Mouse (Mus musculus): ENCODE measurements around the gene Coro1b. TPM values are rescaled to one million over a fixed set of nuclear protein-coding genes. Genes with fewer than 3 reads are reported as not detected.

The Coro1b gene
- polyA plus RNA-seq (2015; fragmentation: Nextera tagmentation; extraction: Ambion mirVana): 143 and 145 TPM in 2 replicates

- peak within 1 kb of the TSS; percentile 91 for H3K9ac ChIP-seq (replicated peaks; ENCODE audit: low read depth, low read length)
- whole genome bisulfite sequencing: under 1% methylated on average over 31 of the region's 33 CpGs
- H3K27me3 ChIP-seq (replicated peaks; ENCODE audit: control insufficient read depth, insufficient read depth, low read length): no peaks in the 10 kb centered on the region
- H3K4me1 ChIP-seq (replicated peaks; ENCODE audit: control insufficient read depth, insufficient read depth, low read length): peaks cover 22% of the 10 kb centered on the region
- H3K4me3 ChIP-seq (replicated peaks; ENCODE audit: low read length): peak within 1 kb of the TSS; percentile 88
- H3K36me3 ChIP-seq (ENCODE audit: control insufficient read depth, insufficient read depth): peaks cover 6% of the 10 kb centered on the region; the same call in 1 of the 2 replicates
- peak within 1 kb of the TSS; percentile 63 for H3K27ac ChIP-seq (ENCODE audit: low read length)
- H3K9me3 ChIP-seq (ENCODE audit: control insufficient read depth, low read length): no peaks in the 10 kb centered on the region
- peak; percentile 95 for ATAC-seq
- peak within 1 kb of the TSS; percentile 96 for H3K4me2 ChIP-seq (ENCODE audit: low read length)
These were observed at the start of gene Coro1b for GRCm38 (mm10) chr19:4148491-4148806. Gene Coro1b (plus strand): TSS chr19:4148619.

DNA sequence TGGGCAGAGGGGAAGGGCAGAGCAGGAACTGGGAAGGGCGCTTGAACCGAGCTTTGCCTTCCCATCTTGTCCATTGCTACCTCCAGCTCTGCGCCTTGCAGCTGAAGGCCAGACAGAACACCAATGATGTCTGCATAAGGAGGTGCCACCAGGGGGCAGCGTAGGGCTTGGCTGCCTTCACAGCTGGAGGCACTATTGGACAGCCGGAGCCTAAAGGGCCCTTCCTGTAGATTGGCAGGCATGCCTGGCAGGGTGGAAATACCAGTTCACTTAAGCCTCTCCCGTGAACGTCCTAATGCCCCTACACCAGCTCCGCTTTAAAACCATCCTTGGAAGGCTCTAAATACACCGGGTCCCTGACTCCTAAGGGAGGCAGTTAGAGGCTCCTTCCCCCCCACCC, 49.4 kb upstream of the Coro1b start:
- Histone ChIP-seq H3K27ac (ENCODE audit: low read length) (no peak overlapping the region), H3K4me1 (replicated peaks; ENCODE audit: control insufficient read depth, insufficient read depth, low read length) (peaks cover 43% of the 10 kb centered on the region), H3K9ac (replicated peaks; ENCODE audit: low read depth, low read length) (no peak overlapping the region)

GRCm38 (mm10) chr19:4099837-4100717, 48.3 kb upstream of the Coro1b start, which contains the start of gene Pitpnm1:
Gene Pitpnm1 (plus strand): TSS chr19:4099998.
- Histone ChIP-seq H3K36me3 (ENCODE audit: control insufficient read depth, insufficient read depth) (no peaks in the 10 kb centered on the region), H3K27me3 (replicated peaks; ENCODE audit: control insufficient read depth, insufficient read depth, low read length) (peaks cover 6% of the 10 kb centered on the region), H3K9me3 (ENCODE audit: control insufficient read depth, low read length) (no peaks in the 10 kb centered on the region), H3K27ac (ENCODE audit: low read length) (no peak within 1 kb of the TSS), H3K4me1 (replicated peaks; ENCODE audit: control insufficient read depth, insufficient read depth, low read length) (peaks cover 43% of the 10 kb centered on the region), H3K9ac (replicated peaks; ENCODE audit: low read depth, low read length) (peak within 1 kb of the TSS; percentile 62), H3K4me3 (replicated peaks; ENCODE audit: low read length) (peak within 1 kb of the TSS; percentile 58), H3K4me2 (ENCODE audit: low read length) (peak within 1 kb of the TSS; percentile 64)
- under 1% methylated on average over 53 of the region's 53 CpGs for WGBS
- ATAC-seq: no peak

More for the DNA sequence above, 49.4 kb upstream of the Coro1b start:
- Histone ChIP-seq H3K36me3 (ENCODE audit: control insufficient read depth, insufficient read depth) (no peaks in the 10 kb centered on the region), H3K9me3 (ENCODE audit: control insufficient read depth, low read length) (no peaks in the 10 kb centered on the region), H3K27me3 (replicated peaks; ENCODE audit: control insufficient read depth, insufficient read depth, low read length) (peaks cover 6% of the 10 kb centered on the region), H3K4me3 (replicated peaks; ENCODE audit: low read length) (no peak overlapping the region), H3K4me2 (ENCODE audit: low read length) (no peak overlapping the region)
- no peak for ATAC-seq
- 9% methylated on average over 9 of the region's 9 CpGs for whole genome bisulfite sequencing

GRCm38 (mm10) chr19:4100718-4101261, 47.6 kb upstream of the Coro1b start:
- ATAC-seq: peak; percentile 4; the same call in 1 of the 2 replicates
- H3K27me3 ChIP-seq (replicated peaks; ENCODE audit: control insufficient read depth, insufficient read depth, low read length): peaks cover 6% of the 10 kb centered on the region

GRCm38 (mm10) chr19:4101466-4101865, 47.0 kb upstream of the Coro1b start:
- Histone ChIP-seq H3K36me3 (ENCODE audit: control insufficient read depth, insufficient read depth) (no peaks in the 10 kb centered on the region), H3K9me3 (ENCODE audit: control insufficient read depth, low read length) (no peaks in the 10 kb centered on the region), H3K4me1 (replicated peaks; ENCODE audit: control insufficient read depth, insufficient read depth, low read length) (peaks cover 37% of the 10 kb centered on the region), H3K27me3 (replicated peaks; ENCODE audit: control insufficient read depth, insufficient read depth, low read length) (peaks cover 6% of the 10 kb centered on the region), H3K4me3 (replicated peaks; ENCODE audit: low read length) (peak overlapping the region; percentile 58), H3K9ac (replicated peaks; ENCODE audit: low read depth, low read length) (peak overlapping the region; percentile 62), H3K4me2 (ENCODE audit: low read length) (peak overlapping the region; percentile 64), H3K27ac (ENCODE audit: low read length) (no peak overlapping the region)
- ATAC-seq: no peak
- WGBS: 54% methylated on average over 6 of the region's 6 CpGs

More at GRCm38 (mm10) chr19:4100718-4101261, 47.6 kb upstream of the Coro1b start:
- Histone ChIP-seq H3K4me3 (replicated peaks; ENCODE audit: low read length) (peak overlapping the region; percentile 58), H3K27ac (ENCODE audit: low read length) (no peak overlapping the region), H3K9me3 (ENCODE audit: control insufficient read depth, low read length) (no peaks in the 10 kb centered on the region), H3K4me1 (replicated peaks; ENCODE audit: control insufficient read depth, insufficient read depth, low read length) (peaks cover 43% of the 10 kb centered on the region), H3K9ac (replicated peaks; ENCODE audit: low read depth, low read length) (peak overlapping the region; percentile 62), H3K36me3 (ENCODE audit: control insufficient read depth, insufficient read depth) (no peaks in the 10 kb centered on the region), H3K4me2 (ENCODE audit: low read length) (peak overlapping the region; percentile 64)
- WGBS: under 1% methylated on average over 44 of the region's 52 CpGs

- H3K4me2 ChIP-seq (ENCODE audit: low read length): peak overlapping the region; percentile 64
- ATAC-seq: no peak
- no peak overlapping the region for H3K4me3 ChIP-seq (replicated peaks; ENCODE audit: low read length)
- H3K9me3 ChIP-seq (ENCODE audit: control insufficient read depth, low read length): no peaks in the 10 kb centered on the region
- H3K4me1 ChIP-seq (replicated peaks; ENCODE audit: control insufficient read depth, insufficient read depth, low read length): peaks cover 36% of the 10 kb centered on the region
- H3K27me3 ChIP-seq (replicated peaks; ENCODE audit: control insufficient read depth, insufficient read depth, low read length): peaks cover 6% of the 10 kb centered on the region
- no peak overlapping the region for H3K9ac ChIP-seq (replicated peaks; ENCODE audit: low read depth, low read length)
- H3K27ac ChIP-seq (ENCODE audit: low read length): no peak overlapping the region
- no peaks in the 10 kb centered on the region for H3K36me3 ChIP-seq (ENCODE audit: control insufficient read depth, insufficient read depth)
- WGBS: 85% methylated on average over 2 of the region's 2 CpGs
These were observed 46.4 kb upstream of the Coro1b start for GRCm38 (mm10) chr19:4102049-4102448.

DNA sequence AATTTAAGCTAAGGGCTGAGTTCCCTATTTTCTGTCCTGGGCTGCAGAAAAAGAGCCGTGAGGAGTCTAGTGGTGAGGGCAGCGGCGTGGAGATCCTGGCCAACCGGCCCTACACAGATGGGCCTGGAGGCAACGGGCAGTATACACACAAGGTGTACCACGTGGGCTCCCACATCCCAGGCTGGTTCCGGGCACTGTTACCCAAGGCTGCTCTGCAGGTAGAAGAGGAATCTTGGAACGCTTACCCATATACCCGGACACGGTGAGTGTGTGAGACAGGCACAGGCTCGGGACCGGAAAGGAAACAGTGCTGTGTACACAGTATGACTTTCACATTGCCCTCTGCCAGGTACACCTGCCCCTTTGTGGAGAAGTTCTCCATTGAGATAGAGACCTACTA, 45.8 kb upstream of the Coro1b start:
- no peaks in the 10 kb centered on the region for H3K9me3 ChIP-seq (ENCODE audit: control insufficient read depth, low read length)
- H3K27me3 ChIP-seq (replicated peaks; ENCODE audit: control insufficient read depth, insufficient read depth, low read length): peaks cover 6% of the 10 kb centered on the region
- no peak overlapping the region for H3K27ac ChIP-seq (ENCODE audit: low read length)
- no peak overlapping the region for H3K4me2 ChIP-seq (ENCODE audit: low read length)
- no peak overlapping the region for H3K4me3 ChIP-seq (replicated peaks; ENCODE audit: low read length)
- H3K36me3 ChIP-seq (ENCODE audit: control insufficient read depth, insufficient read depth): no peaks in the 10 kb centered on the region
- no peak overlapping the region for H3K9ac ChIP-seq (replicated peaks; ENCODE audit: low read depth, low read length)
- ATAC-seq: no peak
- H3K4me1 ChIP-seq (replicated peaks; ENCODE audit: control insufficient read depth, insufficient read depth, low read length): peaks cover 33% of the 10 kb centered on the region
- WGBS: 95% methylated on average over 12 of the region's 12 CpGs

- Histone ChIP-seq H3K9me3 (ENCODE audit: control insufficient read depth, low read length) (no peaks in the 10 kb centered on the region), H3K4me2 (ENCODE audit: low read length) (no peak overlapping the region), H3K27me3 (replicated peaks; ENCODE audit: control insufficient read depth, insufficient read depth, low read length) (peaks cover 6% of the 10 kb centered on the region), H3K36me3 (ENCODE audit: control insufficient read depth, insufficient read depth) (no peaks in the 10 kb centered on the region), H3K4me3 (replicated peaks; ENCODE audit: low read length) (no peak overlapping the region), H3K9ac (replicated peaks; ENCODE audit: low read depth, low read length) (no peak overlapping the region), H3K4me1 (replicated peaks; ENCODE audit: control insufficient read depth, insufficient read depth, low read length) (peaks cover 30% of the 10 kb centered on the region), H3K27ac (ENCODE audit: low read length) (no peak overlapping the region)
- WGBS: 90% methylated on average over 18 of the region's 18 CpGs
- ATAC-seq: no peak
These were observed 45.1 kb upstream of the Coro1b start for GRCm38 (mm10) chr19:4103294-4103693.

GRCm38 (mm10) chr19:4103792-4104191, 44.6 kb upstream of the Coro1b start:
- Histone ChIP-seq H3K27ac (ENCODE audit: low read length) (no peak overlapping the region), H3K4me2 (ENCODE audit: low read length) (no peak overlapping the region), H3K27me3 (replicated peaks; ENCODE audit: control insufficient read depth, insufficient read depth, low read length) (peaks cover 6% of the 10 kb centered on the region), H3K4me3 (replicated peaks; ENCODE audit: low read length) (no peak overlapping the region), H3K9me3 (ENCODE audit: control insufficient read depth, low read length) (no peaks in the 10 kb centered on the region), H3K36me3 (ENCODE audit: control insufficient read depth, insufficient read depth) (no peaks in the 10 kb centered on the region), H3K9ac (replicated peaks; ENCODE audit: low read depth, low read length) (no peak overlapping the region), H3K4me1 (replicated peaks; ENCODE audit: control insufficient read depth, insufficient read depth, low read length) (peaks cover 28% of the 10 kb centered on the region)
- WGBS: 81% methylated on average over 3 of the region's 3 CpGs
- ATAC-seq: no peak
